Mouse (Mus musculus): ENCODE measurements at regions not wholly inside any gene's neighbourhood (a gene's known extent, or its start where the extent isn't known, plus 50 kb on each side); places are given as distances from the start of the nearest gene placed in this dataset.
A peak's percentile ranks its signal among the peaks of the same experiment; 100 is the strongest.

DNA sequence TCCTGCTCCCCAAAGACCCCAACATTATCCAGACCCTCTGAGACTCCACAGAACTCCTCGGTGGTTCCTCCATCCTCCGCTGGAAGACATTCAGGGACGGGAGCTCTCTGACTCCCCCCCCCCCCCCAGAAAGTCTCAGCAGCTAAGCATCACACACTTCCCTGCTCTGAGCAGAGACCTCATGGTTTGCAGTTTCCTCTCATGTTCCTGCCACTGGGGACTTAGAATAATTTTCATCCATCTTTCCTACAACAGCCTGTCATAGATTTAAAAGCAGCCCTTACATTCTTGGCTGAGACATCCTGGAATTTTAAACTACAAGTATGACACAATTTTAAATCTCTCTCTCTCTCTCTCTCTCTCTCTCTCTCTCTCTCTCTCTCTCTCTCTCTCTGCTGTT lies 69.2 kb downstream of the Gpr65 start:
- no peak for DNase-seq (ENCODE audit: low spot score in 2 of 2)

DNA sequence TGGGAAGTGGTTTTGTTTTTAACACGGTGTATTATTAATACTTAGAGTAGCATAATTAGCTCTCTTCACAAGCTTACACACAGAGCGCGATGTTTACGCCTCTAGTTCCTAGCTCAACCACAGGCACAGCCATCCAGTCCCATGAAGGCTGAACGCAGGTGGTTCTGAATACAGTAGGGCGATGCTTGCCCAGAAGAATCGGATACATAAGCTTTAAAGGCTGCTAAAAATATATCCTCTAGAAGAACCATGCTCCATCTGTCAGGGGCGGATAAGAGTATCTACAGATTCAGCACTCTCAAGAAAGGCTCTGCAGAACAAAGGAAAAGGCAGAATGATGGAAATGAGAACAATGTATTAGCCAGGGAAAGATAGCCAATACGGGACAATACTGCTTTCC lies 71.1 kb downstream of the Gpr65 start:
- DNase-seq (ENCODE audit: low spot score in 2 of 2): peak; percentile 27 to 29

DNA sequence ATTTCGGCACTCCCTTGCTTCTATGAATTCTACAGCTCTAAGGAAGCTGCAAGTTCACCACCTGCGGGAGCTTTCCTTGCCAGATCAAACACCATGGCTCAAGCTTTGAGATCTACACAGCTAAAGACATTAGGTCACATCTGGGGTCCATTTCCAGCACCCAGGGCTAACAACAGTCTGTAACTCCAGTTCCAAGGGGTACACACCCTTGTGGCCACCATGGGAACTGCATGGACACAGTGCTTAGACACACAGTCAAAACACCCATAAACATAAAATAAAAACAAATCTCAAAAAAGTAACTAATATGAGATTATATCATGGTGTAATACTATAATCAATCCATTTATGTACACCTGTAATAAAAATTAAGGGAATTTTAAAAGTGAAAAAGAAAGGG lies 73.7 kb downstream of the Gpr65 start:
- DNase-seq (ENCODE audit: low spot score in 2 of 2): no peak

DNA sequence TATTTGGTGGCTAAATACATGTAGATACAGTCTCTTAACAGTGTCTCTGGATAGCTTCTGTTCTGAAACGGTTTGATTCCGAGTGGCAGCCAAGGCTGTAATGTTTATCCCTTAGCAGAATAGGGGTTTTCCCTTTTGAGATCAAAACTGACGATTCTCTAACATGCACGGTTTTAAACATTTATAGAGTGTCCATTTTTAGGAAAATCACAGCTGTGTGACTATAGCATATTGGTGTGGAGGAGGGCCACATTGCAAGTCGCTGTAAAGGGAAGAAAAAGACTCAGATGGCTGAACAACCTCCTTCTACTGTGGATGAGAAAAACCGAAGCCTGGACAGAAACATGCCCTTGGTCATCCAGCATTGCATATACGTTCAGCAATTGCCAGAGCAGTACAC lies 75.2 kb downstream of the Gpr65 start:
- DNase-seq (ENCODE audit: low spot score in 2 of 2): peak; percentile 30 to 44

DNA sequence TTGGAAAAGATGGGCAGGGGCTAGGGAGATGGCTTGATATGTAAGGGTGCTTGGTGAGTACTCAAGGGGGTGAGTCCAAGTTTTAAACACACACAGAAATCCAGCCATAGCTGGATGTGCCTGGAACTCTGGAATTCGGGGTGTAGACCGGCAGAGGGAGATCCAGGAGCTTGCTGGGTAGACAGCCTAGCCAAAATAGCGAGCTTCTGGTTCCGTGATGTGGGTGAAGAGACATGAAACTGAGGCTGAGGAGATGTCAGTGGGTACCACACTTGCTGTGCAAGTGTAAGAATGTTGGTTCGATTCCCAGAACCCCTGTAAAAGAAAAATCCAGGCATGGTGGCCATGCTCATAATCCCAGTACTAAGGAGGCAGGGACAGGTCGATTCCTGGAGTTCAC lies 78.6 kb downstream of the Gpr65 start:
- no peak for DNase-seq (ENCODE audit: low spot score in 2 of 2)

DNA sequence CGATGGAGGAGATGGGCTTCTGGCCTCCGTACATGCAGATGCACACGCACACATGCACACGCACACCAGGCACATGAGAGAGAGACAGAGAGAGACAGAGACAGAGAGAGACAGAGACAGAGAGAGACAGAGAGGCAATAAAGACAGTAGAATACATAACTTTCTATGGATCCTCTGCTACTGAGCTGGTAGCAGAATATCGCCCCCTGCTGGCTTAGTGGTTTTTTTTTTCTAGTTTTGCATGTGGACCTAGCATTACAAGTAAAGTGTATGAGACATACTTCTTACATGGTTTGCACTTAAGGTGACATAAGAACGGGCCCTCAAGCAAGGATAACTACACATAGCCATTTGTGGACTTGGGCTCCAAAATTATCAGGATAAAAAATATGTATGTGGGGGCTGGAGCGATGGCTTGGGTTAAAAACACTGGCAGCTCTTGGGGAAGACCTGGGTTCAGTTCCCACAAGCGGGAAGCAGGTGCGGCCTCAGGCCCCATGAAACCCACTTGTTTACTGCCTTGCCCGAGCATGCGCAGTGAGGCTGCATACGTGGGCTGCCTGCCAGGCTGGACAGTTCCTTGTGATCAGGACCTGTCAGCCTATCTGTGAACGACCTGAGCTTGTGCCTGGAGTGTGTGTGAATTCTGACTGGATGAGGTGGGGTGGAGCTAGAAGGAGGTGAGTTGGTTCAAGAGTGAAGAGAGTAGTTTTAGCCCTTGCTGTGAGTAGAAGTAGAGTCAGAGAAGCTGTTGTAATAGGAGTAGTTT lies 79.3 kb downstream of the Gpr65 start:
- DNase-seq (ENCODE audit: low spot score in 2 of 2): peak; percentile 66 to 73

DNA sequence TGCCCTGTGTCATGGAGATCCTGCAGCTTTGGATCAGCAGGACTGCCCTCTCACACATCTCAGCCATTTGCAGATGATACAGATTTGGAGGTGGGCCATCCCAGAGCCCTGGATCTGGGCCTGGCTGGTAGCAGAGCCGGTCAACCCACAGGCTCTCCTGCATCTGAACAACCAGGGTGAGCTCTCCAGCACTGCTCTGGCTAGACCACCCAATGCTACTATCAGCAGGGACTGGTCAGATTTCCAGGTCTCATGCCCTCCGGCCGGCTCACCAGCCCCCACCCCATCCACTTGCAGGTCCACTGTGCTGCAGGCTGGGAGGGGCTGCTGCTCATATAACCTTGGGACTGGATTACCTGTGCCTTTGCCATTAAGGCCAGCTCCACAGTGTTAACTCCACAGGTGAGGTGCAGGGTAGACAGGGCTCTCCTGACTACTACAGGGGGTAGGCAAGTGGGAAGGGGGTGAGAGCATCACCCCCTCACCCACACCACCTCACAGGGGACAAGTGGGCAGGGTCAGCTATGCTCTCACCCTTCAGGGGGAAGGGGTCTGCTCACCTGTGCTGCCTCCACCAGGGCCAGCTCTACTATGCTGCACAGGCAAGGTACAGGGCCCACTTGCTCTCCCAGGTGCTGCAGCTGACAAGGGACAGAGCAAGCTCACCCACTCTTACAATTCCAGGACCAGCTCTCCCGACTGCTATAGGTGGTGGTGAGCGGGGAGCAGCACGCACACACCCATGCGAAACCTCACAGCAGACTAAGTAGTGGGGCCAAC lies 81.6 kb downstream of the Gpr65 start:
- DNase-seq (ENCODE audit: low spot score in 2 of 2): no peak

DNA sequence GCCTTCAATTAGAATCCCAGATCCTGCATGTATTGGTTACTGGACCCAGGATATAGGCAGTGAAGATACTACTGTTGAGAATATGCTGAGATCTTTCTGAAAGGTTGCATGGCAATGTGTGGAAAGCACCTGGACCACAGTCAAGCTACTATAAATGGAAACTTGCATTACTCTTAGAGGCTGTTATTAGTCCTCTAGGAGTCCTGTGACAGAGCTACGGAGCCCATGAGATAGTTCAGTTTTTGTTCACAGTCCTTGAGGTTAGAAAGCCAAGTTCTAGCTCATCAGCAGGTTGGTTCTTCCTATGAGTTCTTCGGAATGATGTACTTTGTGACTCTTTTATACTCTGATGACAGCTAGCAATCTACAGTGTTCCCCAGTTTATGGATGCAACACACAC lies 84.0 kb downstream of the Gpr65 start:
- no peak for DNase-seq (ENCODE audit: low spot score in 2 of 2)

DNA sequence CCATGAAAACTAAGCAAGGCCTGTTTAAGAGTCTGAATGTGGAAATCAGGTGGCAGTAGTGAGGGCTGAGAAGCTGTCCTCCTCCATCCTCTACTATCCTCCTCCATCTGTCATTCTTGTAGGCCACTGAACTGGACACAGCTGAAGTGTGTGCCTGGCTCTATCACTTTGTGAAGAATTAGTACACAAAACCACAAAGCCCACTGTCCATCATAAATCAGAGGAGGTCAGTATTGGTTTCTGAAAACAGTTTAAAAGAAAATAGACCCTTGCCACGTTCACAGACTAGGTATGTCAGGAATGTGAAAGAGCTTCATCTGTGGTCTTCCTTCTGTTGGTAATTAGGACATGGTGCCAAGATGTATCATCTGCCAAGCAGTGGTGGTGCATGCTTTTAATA lies 86.1 kb downstream of the Gpr65 start:
- no peak for DNase-seq (ENCODE audit: low spot score in 2 of 2)

DNA sequence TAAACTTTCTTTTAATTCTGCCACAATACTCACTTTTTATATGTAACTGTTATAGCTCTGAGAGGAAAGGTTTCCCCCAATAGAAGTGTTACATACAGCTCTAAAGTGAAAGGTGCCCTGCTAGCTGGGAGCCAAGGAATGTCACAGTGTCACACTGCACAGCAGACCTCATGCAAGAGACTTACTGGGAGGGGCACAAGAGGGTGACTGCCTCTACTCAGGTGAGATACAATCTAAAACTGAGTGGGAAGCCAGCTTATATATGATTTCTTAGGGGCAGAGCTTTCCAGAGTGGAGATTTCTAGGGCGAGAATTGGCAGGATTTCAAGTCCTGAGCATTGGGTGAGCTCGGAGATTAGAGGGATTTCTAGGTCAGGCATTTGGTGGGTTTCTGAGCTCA lies 99.1 kb downstream of the Gpr65 start:
- DNase-seq (ENCODE audit: low spot score in 2 of 2): no peak

DNA sequence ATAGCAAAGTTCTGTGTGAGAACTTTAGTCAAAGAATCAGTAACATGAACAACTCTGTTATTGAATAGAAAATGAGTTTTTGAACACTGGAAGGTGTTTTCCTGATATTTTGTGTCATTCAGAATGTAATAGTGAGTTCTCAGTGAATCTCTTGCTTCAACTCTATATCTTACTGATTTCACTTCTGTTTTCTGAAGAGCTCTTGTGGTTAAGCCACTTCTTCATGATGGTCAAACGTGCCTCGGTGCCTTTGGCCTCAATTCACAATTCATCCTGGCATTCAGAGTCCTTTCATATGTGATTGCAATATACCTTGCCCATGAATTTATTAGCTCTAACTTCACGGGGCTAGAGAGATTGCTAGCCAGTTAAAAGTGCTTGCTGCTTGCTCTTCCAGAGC lies 102.3 kb downstream of the Gpr65 start:
- DNase-seq (ENCODE audit: low spot score in 2 of 2): no peak

DNA sequence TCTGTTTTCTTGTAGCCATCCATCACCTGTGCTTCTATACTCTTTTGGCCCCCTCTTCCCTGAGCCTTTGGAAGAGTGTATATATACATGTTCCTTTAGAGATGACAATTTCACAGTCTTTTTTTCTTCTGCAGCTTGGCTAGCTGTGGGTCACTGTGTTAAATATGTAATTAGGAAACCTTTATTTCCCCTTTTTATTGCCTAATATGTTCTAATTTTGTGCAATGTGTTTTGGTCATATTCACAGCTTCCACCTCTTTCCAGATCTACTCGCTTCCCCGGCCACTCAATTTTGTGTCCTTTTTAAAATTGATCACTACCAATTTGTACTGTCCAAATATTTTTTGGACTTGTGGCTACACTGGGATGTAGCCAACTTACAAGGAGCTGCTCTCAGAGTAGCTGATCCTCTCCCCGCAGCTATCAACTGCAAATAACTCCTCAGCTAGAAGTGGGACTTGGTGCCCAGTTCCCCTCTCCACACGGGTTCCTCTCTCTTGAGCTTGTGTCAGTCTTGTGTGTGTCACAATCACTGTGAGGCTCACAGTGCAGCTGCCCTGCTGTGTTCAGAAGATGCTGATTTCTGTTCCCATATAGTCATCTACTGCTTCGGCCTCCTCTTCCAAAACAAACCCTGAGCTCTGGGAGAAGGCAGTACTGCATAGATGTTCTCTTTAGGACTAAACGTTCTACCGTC lies 106.9 kb downstream of the Gpr65 start:
- no peak for DNase-seq (ENCODE audit: low spot score in 2 of 2)
